Mouse (Mus musculus): ENCODE measurements at regions not wholly inside any gene's neighbourhood (a gene's known extent, or its start where the extent isn't known, plus 50 kb on each side); places are given as distances from the start of the nearest gene placed in this dataset.

- no peak for TF ChIP-seq GATA1 (IDR thresholded peaks at IDR 0.05; ENCODE audit: low read length)
- TF ChIP-seq TAL1 (IDR thresholded peaks at IDR 0.05; ENCODE audit: low read length) = no peak
Observed at GRCm38 (mm10) chr11:113145721-113146120, 363.7 kb downstream of the Sox9 start.

All from erythroblast, embryonic 14.5 days (primary cell).